Mouse (Mus musculus) midbrain, embryonic 16.5 days (tissue): ENCODE data around the gene Gm9817. TPM values are rescaled to one million over a fixed set of nuclear protein-coding genes. Genes with fewer than 3 reads are reported as not detected.

ENCODE experiments used
- ATAC-seq: fragments of 200-750 bp; cut with Nextera tagmentation; 2 replicates; pipeline ENCODE4 v1.8.0; 2017; ENCODE audit warnings: moderate TSS enrichment
- H3K27ac ChIP-seq: fragments of 300-500 bp; sonication (generic); 2 replicates; pipeline ENCODE4 v1.5.1; 2014; ENCODE audit warnings: mild to moderate bottlenecking, low read length, mixed read lengths
- H3K27me3 ChIP-seq: fragments of 300-500 bp; sonication (generic); 2 replicates; pipeline ENCODE4 v1.6.1; 2014; ENCODE audit warnings: low read depth, low read length, mixed read lengths; ENCODE audit not compliant: control insufficient read depth, insufficient read depth
- H3K36me3 ChIP-seq: fragments of 300-500 bp; sonication (generic); 2 replicates; pipeline ENCODE4 v1.6.1; 2014; ENCODE audit warnings: mild to moderate bottlenecking, low read length, moderate library complexity, mixed read lengths; ENCODE audit not compliant: control insufficient read depth, insufficient read depth
- H3K4me1 ChIP-seq: fragments of 300-500 bp; sonication (generic); 2 replicates; pipeline ENCODE4 v1.6.1; 2014; ENCODE audit warnings: mild to moderate bottlenecking, low read length, mixed read lengths; ENCODE audit not compliant: control insufficient read depth, insufficient read depth
- H3K4me2 ChIP-seq: fragments of 300-500 bp; sonication (generic); 2 replicates; pipeline ENCODE4 v1.6.1; 2014; ENCODE audit warnings: mild to moderate bottlenecking, low read length, mixed read lengths
- H3K4me3 ChIP-seq: fragments of 300-500 bp; sonication (generic); 2 replicates; pipeline ENCODE4 v1.5.1; 2014; ENCODE audit warnings: low read depth, mild to moderate bottlenecking, low read length, moderate library complexity, mixed read lengths
- H3K9ac ChIP-seq: fragments of 300-500 bp; sonication (generic); 2 replicates; pipeline ENCODE4 v1.6.1; 2014; ENCODE audit warnings: low read depth, low read length, mixed read lengths
- H3K9me3 ChIP-seq: fragments of 300-500 bp; sonication (generic); replicated peaks from 2 replicates; pipeline ENCODE4 v1.6.1; 2014; ENCODE audit warnings: mild to moderate bottlenecking, low read length, mixed read lengths; ENCODE audit not compliant: control insufficient read depth, poor library complexity, severe bottlenecking
- WGBS: fragments of 180-500 bp; shearing (Covaris S2); extraction: QIAGEN DNeasy Blood & Tissue Kit; methylation state at CpG from one replicate; pipeline ENCODE4 v1.1.7; 2014; 5-methylcytosine and 5-hydroxymethylcytosine counted together
- polyA plus RNA-seq: library from polyadenylated mRNA; unstranded; fragments of >200 nt; fragmentation: Nextera tagmentation; extraction: Ambion mirVana; gene quantifications from 2 replicates; pipeline ENCODE4 v1.2.1, GENCODE M21; 2015

Gm9817 gene
- polyA plus RNA-seq, 1 experiment from 2014 or later: not detected

DNA sequence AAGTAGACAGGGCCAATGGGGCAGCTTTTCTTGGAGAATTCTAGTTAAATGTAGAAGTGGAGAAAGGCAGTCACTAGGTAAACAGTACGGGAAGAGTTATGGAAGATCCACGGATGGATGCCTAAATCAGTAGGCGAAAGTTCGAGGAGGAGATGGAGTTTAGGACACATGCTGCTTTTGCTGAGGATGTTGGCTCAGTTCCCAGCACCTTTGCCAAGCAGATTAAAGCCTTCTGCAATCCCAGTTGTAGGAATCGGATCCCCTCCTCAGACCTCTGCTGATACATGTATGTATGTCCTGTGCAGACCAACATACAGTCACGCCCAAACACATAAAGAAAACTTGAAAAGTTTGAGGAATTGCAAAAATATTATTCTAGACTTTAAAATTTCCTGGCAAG, 8.1 kb upstream of the Gm9817 start:
- WGBS: 72% methylated on average over 6 of the region's 6 CpGs
- Histone ChIP-seq H3K9ac (no peak overlapping the region), H3K4me1 (no peaks in the 10 kb centered on the region), H3K36me3 (no peaks in the 10 kb centered on the region), H3K27ac (no peak overlapping the region), H3K9me3 (no peaks in the 10 kb centered on the region), H3K4me2 (no peak overlapping the region), H3K4me3 (no peak overlapping the region), H3K27me3 (no peaks in the 10 kb centered on the region)
- no peak for ATAC-seq

DNA sequence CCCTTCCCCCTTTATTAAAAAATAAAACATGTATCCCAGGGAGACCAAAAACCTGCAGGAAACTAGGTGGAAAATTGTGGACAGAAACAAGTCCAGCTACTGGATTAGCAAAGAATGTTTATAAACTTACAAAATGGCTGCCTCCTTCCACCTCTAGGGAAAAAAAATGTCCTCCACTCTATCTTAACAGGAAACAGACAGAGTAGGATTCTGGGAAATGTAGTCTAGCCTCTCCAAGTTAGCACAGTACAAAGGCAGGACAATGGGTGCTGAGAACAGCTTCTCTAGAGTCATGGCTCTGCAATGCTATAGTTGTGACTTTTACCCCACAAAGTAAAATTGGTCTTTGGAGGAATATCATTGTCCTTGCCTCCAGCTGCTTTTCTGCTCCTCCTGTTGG, 3.5 kb upstream of the Gm9817 start:
- H3K9ac ChIP-seq: no peak overlapping the region
- H3K36me3 ChIP-seq: no peaks in the 10 kb centered on the region
- no peak overlapping the region for H3K4me3 ChIP-seq
- no peaks in the 10 kb centered on the region for H3K4me1 ChIP-seq
- H3K4me2 ChIP-seq: no peak overlapping the region
- no peak for ATAC-seq
- no peaks in the 10 kb centered on the region for H3K9me3 ChIP-seq
- H3K27me3 ChIP-seq: no peaks in the 10 kb centered on the region
- H3K27ac ChIP-seq: no peak overlapping the region

DNA sequence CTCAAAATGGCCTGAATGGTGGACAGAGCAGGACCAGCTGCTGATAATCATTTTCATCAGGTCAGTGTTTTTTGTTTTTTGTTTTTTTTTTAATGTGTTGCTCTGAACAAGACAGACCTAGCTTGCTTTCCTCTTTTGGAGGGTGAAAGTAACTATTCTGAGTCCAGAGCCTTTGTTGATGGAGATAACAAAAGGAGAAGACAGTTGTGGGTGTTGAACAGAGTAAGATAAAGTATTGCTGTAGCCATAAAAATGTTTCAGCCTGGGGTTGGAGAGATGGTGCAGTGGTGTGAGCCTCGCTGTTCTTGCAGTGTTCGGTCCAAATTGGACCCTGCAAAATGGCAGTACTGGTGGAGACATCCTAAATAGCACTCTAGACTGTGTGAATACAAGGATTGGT, 2.8 kb upstream of the Gm9817 start:
- Histone ChIP-seq H3K4me1 (no peaks in the 10 kb centered on the region), H3K27ac (no peak overlapping the region), H3K36me3 (no peaks in the 10 kb centered on the region), H3K9ac (no peak overlapping the region), H3K27me3 (no peaks in the 10 kb centered on the region), H3K4me3 (no peak overlapping the region), H3K4me2 (no peak overlapping the region), H3K9me3 (no peaks in the 10 kb centered on the region)
- ATAC-seq: no peak
- WGBS: 93% methylated on average over 2 of the region's 2 CpGs

DNA sequence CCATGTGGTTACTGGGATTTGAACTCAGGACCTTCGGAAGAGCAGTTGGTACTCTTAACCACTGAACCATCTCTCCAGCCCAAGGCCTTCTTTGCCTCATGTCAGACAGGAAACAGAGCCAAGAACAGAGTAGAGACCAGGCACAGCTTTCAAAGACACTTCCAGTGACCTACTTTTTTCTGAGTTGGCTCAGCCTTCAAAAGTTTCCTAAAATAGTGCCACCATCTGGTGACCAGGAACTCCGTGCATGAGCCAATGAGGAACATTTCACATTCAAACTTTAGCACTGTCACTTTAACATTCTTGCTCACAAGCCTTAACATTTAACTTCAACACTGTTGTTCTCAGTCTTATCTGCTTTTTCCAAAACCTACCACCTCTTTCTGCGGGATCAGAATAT, 2.3 kb downstream of the Gm9817 start:
- Histone ChIP-seq H3K4me3 (no peak overlapping the region), H3K9ac (no peak overlapping the region), H3K36me3 (no peaks in the 10 kb centered on the region), H3K27me3 (no peaks in the 10 kb centered on the region), H3K4me2 (no peak overlapping the region), H3K4me1 (no peaks in the 10 kb centered on the region), H3K9me3 (no peaks in the 10 kb centered on the region), H3K27ac (no peak overlapping the region)
- ATAC-seq: no peak
- WGBS: 92% methylated on average over 3 of the region's 3 CpGs

DNA sequence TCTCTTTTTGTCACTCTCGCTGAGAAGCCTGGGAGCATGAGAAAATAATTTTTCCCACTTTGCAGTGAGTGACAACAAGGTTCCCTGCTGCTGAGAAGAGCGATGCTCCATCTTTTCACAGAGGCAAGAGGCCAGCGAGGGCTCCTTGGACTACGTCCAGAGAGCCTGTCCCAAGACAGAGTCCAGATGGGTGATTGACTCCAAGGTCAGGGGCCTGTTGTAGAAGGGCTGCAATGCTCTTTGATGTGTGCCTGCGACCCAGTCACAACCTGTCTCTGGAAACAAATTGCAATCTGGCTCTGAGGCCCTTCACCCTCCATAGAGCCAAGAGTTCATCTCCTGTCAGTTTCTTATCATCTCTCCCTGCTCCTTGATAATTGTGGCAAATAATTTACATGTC, 5.2 kb downstream of the Gm9817 start:
- Histone ChIP-seq H3K27me3 (no peaks in the 10 kb centered on the region), H3K9ac (no peak overlapping the region), H3K9me3 (no peaks in the 10 kb centered on the region), H3K4me1 (no peaks in the 10 kb centered on the region), H3K27ac (no peak overlapping the region), H3K4me2 (no peak overlapping the region), H3K36me3 (no peaks in the 10 kb centered on the region), H3K4me3 (no peak overlapping the region)
- WGBS: 45% methylated on average over 5 of the region's 5 CpGs
- ATAC-seq: no peak

DNA sequence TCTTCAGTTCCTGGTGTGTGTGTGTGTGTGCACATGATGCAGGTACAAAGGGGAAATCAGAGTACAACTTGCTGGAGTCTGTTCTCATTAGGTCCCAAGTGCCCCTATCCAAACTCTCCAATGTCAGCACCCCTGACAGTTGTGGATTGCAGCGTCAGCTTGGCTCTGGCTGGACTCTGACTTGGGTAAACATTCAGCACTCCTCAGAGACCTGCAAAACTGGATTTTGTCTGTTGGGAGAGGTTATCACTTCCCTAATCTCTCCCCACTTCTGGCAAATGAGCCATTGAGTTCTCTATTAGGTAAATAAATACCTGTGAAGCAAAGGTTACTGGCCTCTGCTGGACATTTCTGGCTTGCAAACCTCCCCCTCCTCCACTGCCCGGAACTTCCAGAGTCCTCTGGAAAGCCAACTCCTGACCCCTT, 10.3 kb downstream of the Gm9817 start:
- Histone ChIP-seq H3K4me1 (no peaks in the 10 kb centered on the region), H3K9me3 (no peaks in the 10 kb centered on the region), H3K27me3 (no peaks in the 10 kb centered on the region), H3K36me3 (no peaks in the 10 kb centered on the region), H3K4me3 (no peak overlapping the region), H3K9ac (no peak overlapping the region), H3K4me2 (no peak overlapping the region), H3K27ac (no peak overlapping the region)
- WGBS: 72% methylated on average over 2 of the region's 2 CpGs
- no peak for ATAC-seq

DNA sequence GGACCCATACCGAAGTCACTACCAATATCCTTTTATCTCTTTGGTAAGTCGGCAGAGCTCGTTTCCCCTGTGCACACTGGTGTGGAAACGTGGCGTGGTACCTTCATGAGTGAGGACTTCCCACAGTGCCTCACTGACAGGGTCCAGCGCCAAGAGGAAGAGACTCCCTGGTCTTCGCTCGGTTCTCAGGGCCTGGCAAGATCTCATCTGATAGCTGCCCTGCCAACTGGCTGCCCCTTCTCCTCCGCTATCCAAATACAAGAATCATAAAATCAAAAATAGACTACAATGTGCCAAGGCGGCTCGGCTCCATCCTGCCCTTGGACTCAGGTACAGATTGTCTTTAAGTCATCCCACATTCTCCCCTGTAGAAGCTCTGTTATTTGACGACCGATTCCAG, 11.4 kb downstream of the Gm9817 start:
- Histone ChIP-seq H3K9me3 (no peaks in the 10 kb centered on the region), H3K27ac (no peak overlapping the region), H3K36me3 (no peaks in the 10 kb centered on the region)

DNA sequence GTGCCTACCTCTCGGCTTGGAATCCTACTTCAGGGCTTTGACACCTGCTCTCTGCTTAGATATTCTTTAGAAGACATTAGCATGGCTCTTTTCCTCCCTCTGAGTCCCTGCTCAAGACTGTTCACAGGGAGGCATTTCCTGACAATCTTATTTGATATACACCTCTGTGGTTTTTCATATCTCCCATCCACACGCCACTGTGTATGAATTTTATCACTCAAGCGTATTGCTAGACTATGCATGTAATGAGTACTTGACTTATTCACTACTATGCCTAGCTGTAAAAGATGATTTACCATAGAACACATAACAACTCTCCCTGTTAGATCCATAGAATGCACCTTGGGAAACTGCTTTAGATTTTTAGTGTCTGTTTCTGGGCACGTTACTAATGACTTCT, 14.3 kb downstream of the Gm9817 start:
- H3K9ac ChIP-seq: no peak overlapping the region
- H3K27ac ChIP-seq: no peak overlapping the region
- no peak for ATAC-seq
- H3K36me3 ChIP-seq: no peaks in the 10 kb centered on the region
- no peak overlapping the region for H3K4me3 ChIP-seq
- no peaks in the 10 kb centered on the region for H3K4me1 ChIP-seq
- WGBS: 88% methylated on average over 4 of the region's 4 CpGs
- no peaks in the 10 kb centered on the region for H3K9me3 ChIP-seq
- no peaks in the 10 kb centered on the region for H3K27me3 ChIP-seq
- no peak overlapping the region for H3K4me2 ChIP-seq

More for the DNA sequence above, 11.4 kb downstream of the Gm9817 start:
- 79% methylated on average over 13 of the region's 13 CpGs for WGBS
- Histone ChIP-seq H3K9ac (no peak overlapping the region), H3K27me3 (no peaks in the 10 kb centered on the region), H3K4me1 (no peaks in the 10 kb centered on the region), H3K4me2 (no peak overlapping the region), H3K4me3 (no peak overlapping the region)
- no peak for ATAC-seq

DNA sequence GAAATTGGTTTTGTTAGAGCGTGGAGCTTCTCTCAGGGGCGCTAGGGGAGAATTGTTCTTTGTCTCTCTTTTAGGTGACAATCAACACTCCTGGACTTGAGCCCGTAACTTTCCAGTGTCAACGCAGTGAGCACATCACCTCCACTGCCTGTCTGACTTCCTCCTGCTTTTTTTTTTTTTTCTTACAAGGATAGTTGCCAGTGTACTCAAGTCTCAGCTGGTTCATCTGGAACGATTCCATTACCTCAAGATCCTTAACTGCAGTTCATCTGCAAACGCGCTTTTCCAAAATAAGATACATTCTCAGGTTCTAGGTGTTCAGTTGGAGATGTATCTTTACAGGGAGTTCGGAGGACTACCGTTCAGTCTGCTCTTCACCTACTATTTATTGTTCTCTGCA, 16.5 kb downstream of the Gm9817 start:
- 89% methylated on average over 9 of the region's 9 CpGs for WGBS
- H3K36me3 ChIP-seq: no peaks in the 10 kb centered on the region

More for the DNA sequence above, 16.5 kb downstream of the Gm9817 start:
- no peak overlapping the region for H3K27ac ChIP-seq
- no peaks in the 10 kb centered on the region for H3K4me1 ChIP-seq
- H3K9me3 ChIP-seq: no peaks in the 10 kb centered on the region
- no peak for ATAC-seq
- H3K27me3 ChIP-seq: no peaks in the 10 kb centered on the region
- H3K4me2 ChIP-seq: no peak overlapping the region
- no peak overlapping the region for H3K4me3 ChIP-seq
- no peak overlapping the region for H3K9ac ChIP-seq
